In the genomic region with DNA sequence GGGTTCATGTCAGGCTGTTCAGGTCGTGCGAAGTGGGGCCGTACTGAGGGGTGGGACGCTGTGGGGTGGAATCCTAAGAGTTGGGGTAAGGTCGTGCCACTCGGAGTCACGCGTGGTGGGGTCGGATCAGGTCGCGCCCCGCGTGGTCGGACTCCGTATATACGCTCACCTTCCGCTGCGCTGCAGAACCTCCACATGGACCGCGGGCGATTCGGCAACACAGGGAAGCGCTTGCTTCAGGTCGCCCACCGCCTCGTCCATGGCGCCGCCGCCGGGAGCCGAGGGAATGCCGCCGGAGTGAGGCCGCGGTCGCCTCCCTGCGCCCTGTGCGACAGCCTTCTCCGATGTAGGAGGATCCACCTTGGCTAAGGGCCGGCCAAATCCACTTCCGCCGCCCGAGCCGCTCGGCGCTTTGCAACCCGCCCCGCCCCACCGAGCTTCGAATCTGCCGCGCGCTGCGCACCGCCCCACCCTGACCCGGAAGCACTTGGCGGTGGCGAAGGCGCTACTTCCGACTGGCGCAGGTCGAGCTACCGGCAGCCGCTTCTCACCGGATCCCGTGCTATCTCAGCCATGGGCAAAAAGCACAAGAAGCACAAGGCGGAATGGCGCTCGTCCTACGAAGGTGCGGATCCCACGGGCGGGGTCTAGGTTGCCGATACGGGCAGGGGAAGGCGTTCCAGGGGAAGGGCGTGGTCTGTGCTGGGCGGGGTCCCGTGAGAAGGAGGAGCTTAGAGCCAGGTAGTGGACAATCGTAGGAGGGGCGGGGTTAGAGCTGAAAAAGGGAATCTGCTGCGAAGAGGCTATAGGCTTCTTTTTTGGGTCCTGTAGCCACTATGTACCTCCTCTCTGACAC, we compare ENCODE assay signal across 8 mouse cellular contexts. TPM values are rescaled to one million over a fixed set of nuclear protein-coding genes. Genes with fewer than 3 reads are reported as not detected.
A peak's percentile ranks its signal among the peaks of the same experiment; 100 is the strongest.
DNase-seq lines count a peak whose midpoint lies in the region; ATAC-seq and TF ChIP-seq lines count a peak whose summit lies in the region.

A gene (minus strand): TSS at position 464 of the 856 bp plus-strand sequence.
A gene (plus strand): TSS at position 491 of the 856 bp plus-strand sequence.

- intact Hi-C loops in heart, adult 2 months (cut with DNase I), result no loop called here

- ATAC-seq in embryonic facial prominence, embryonic 14.5 days (ENCODE audit: low read depth), result peak; percentile 98
- ATAC-seq in limb, embryonic 13.5 days (ENCODE audit: low FRiP score, low read depth), result peak; percentile 97
- ATAC-seq in midbrain, embryonic 16.5 days, result peak; percentile 97

- DNase-seq in 3T3-L1 (ENCODE audit: low read depth, low spot score), result peak; percentile 85
- peak; percentile 94 for DNase-seq in adrenal gland, postnatal 4 days (ENCODE audit: low spot score in 2 of 2)
- DNase-seq in embryonic facial prominence, embryonic 14.5 days (ENCODE audit: low spot score), result peak; percentile 94
- DNase-seq in heart, adult 2 months, result peak; percentile 94 to 96
- DNase-seq in kidney, adult 8-10 months, result peak; percentile 84 to 91
- DNase-seq in spleen, postnatal 10 days (ENCODE audit: low spot score in 2 of 2), result peak; percentile 95 to 97

- no peaks in the 10 kb centered on the region for H3K27me3 ChIP-seq in embryonic facial prominence, embryonic 14.5 days (replicated peaks; ENCODE audit: control insufficient read depth, insufficient read depth, low read length)
- no peaks in the 10 kb centered on the region for H3K27me3 ChIP-seq in heart, adult 2 months (ENCODE audit: control insufficient read depth, insufficient read depth, low read length)
- no peaks in the 10 kb centered on the region for H3K27me3 ChIP-seq in limb, embryonic 13.5 days
- no peaks in the 10 kb centered on the region for H3K27me3 ChIP-seq in midbrain, embryonic 16.5 days (ENCODE audit: control insufficient read depth, insufficient read depth, low read depth, low read length)

- H3K4me3 ChIP-seq in embryonic facial prominence, embryonic 14.5 days (ENCODE audit: low read depth, low read length), result peak within 1 kb of the TSS; percentile 75
- peak within 1 kb of the TSS; percentile 95 for H3K4me3 ChIP-seq in heart, adult 2 months
- peak within 1 kb of the TSS; percentile 80 for H3K4me3 ChIP-seq in limb, embryonic 13.5 days
- peak within 1 kb of the TSS; percentile 84 for H3K4me3 ChIP-seq in midbrain, embryonic 16.5 days (ENCODE audit: low read depth, low read length)

- H3K4me2 ChIP-seq in embryonic facial prominence, embryonic 14.5 days (ENCODE audit: low read depth, low read length), result peak within 1 kb of the TSS; percentile 74
- H3K4me2 ChIP-seq in limb, embryonic 13.5 days (replicated peaks), result peak within 1 kb of the TSS; percentile 69
- peak within 1 kb of the TSS; percentile 87 for H3K4me2 ChIP-seq in midbrain, embryonic 16.5 days (ENCODE audit: low read length)

- no peak for TF ChIP-seq EP300 in heart, adult 2 months (IDR thresholded peaks at IDR 0.05; ENCODE audit: insufficient read depth, low read depth, low read length)

- WGBS in embryonic facial prominence, embryonic 14.5 days, result under 1% methylated on average over 33 of the region's 82 CpGs
- under 1% methylated on average over 82 of the region's 82 CpGs for WGBS in heart, adult 2 months
- WGBS in limb, embryonic 13.5 days, result under 1% methylated on average over 81 of the region's 82 CpGs
- under 1% methylated on average over 82 of the region's 82 CpGs for WGBS in midbrain, embryonic 16.5 days

- no peaks in the 10 kb centered on the region for H3K9me3 ChIP-seq in embryonic facial prominence, embryonic 14.5 days (ENCODE audit: control insufficient read depth, low read length)
- no peaks in the 10 kb centered on the region for H3K9me3 ChIP-seq in limb, embryonic 13.5 days
- H3K9me3 ChIP-seq in midbrain, embryonic 16.5 days (replicated peaks; ENCODE audit: control insufficient read depth, low read length, poor library complexity, severe bottlenecking), result no peaks in the 10 kb centered on the region

- no peaks in the 10 kb centered on the region for H3K79me2 ChIP-seq in heart, adult 2 months (replicated peaks; ENCODE audit: control insufficient read depth, insufficient read depth, low read length)

- H3K4me1 ChIP-seq in embryonic facial prominence, embryonic 14.5 days (ENCODE audit: control insufficient read depth, insufficient read depth, low read length), result peaks cover 11% of the 10 kb centered on the region
- peaks cover 4% of the 10 kb centered on the region for H3K4me1 ChIP-seq in heart, adult 2 months (ENCODE audit: control insufficient read depth, insufficient read depth, low read length)
- peaks cover 15% of the 10 kb centered on the region for H3K4me1 ChIP-seq in limb, embryonic 13.5 days
- H3K4me1 ChIP-seq in midbrain, embryonic 16.5 days (ENCODE audit: control insufficient read depth, insufficient read depth, low read length), result peaks cover 13% of the 10 kb centered on the region

- TF ChIP-seq CTCF in heart, adult 2 months (IDR thresholded peaks at IDR 0.05), result peak; percentile 23; the same call in 1 of the 2 replicates

- peak within 1 kb of the TSS; percentile 78 for H3K9ac ChIP-seq in embryonic facial prominence, embryonic 14.5 days (ENCODE audit: low read depth, low read length)
- H3K9ac ChIP-seq in heart, adult 2 months (ENCODE audit: low read depth, low read length), result peak within 1 kb of the TSS; percentile 84
- H3K9ac ChIP-seq in limb, embryonic 13.5 days, result peak within 1 kb of the TSS; percentile 75
- peak within 1 kb of the TSS; percentile 86 for H3K9ac ChIP-seq in midbrain, embryonic 16.5 days (ENCODE audit: low read depth, low read length)

- TF ChIP-seq POLR2A in heart, adult 2 months (IDR thresholded peaks at IDR 0.05; ENCODE audit: insufficient read depth, low read depth, low read length), result peak; percentile 69

- peak within 1 kb of the TSS; percentile 85 for H3K27ac ChIP-seq in embryonic facial prominence, embryonic 14.5 days (replicated peaks; ENCODE audit: low read depth, low read length)
- peak within 1 kb of the TSS; percentile 89 for H3K27ac ChIP-seq in heart, adult 2 months
- H3K27ac ChIP-seq in limb, embryonic 13.5 days, result peak within 1 kb of the TSS; percentile 83
- peak within 1 kb of the TSS; percentile 90 for H3K27ac ChIP-seq in midbrain, embryonic 16.5 days (ENCODE audit: low read length)

- peaks cover 54% of the 10 kb centered on the region for H3K36me3 ChIP-seq in embryonic facial prominence, embryonic 14.5 days (ENCODE audit: control insufficient read depth, insufficient read depth, low read length)
- no peaks in the 10 kb centered on the region for H3K36me3 ChIP-seq in heart, adult 2 months (ENCODE audit: control insufficient read depth, insufficient read depth, low read length)
- peaks cover 58% of the 10 kb centered on the region for H3K36me3 ChIP-seq in limb, embryonic 13.5 days
- H3K36me3 ChIP-seq in midbrain, embryonic 16.5 days (ENCODE audit: control insufficient read depth, insufficient read depth, low read length), result peaks cover 11% of the 10 kb centered on the region

RNA-seq across cellular contexts. Expression of the first gene that starts in this region (rescaled TPM):
- total RNA-seq in adrenal gland, postnatal 4 days (2021), result 1 to 10 TPM; 8.3 to 9.4 TPM
- 31.1 and 35.9 TPM in 2 replicates for polyA plus RNA-seq in embryonic facial prominence, embryonic 14.5 days (2014; fragmentation: Nextera tagmentation; extraction: Ambion mirVana)
- total RNA-seq in heart, adult 2 months (2021), result under 1 TPM; 0.14 to 0.21 TPM
- 0.20 and 0.27 TPM in 2 replicates for polyA plus RNA-seq in heart, adult 2 months (2012; rRNA removed)
- polyA plus RNA-seq in limb, embryonic 13.5 days (2015; fragmentation: Nextera tagmentation; extraction: Ambion mirVana), result 42.9 and 43.8 TPM in 2 replicates
- 10.4 and 11.8 TPM in 2 replicates for polyA plus RNA-seq in midbrain, embryonic 16.5 days (2015; fragmentation: Nextera tagmentation; extraction: Ambion mirVana)

RNA-seq across cellular contexts. Expression of the second gene that starts in this region (rescaled TPM):
- 10 to 100 TPM; 56.2 to 56.6 TPM for total RNA-seq in adrenal gland, postnatal 4 days (2021)
- 45.0 and 46.4 TPM in 2 replicates for polyA plus RNA-seq in embryonic facial prominence, embryonic 14.5 days (2014; fragmentation: Nextera tagmentation; extraction: Ambion mirVana)
- total RNA-seq in heart, adult 2 months (2021), result 10 to 100 TPM; 20.3 to 21.3 TPM
- 25.7 and 38.8 TPM in 2 replicates for polyA plus RNA-seq in heart, adult 2 months (2012; rRNA removed)
- polyA plus RNA-seq in limb, embryonic 13.5 days (2015; fragmentation: Nextera tagmentation; extraction: Ambion mirVana), result 64.7 and 65.4 TPM in 2 replicates
- 98.6 and 99.0 TPM in 2 replicates for polyA plus RNA-seq in midbrain, embryonic 16.5 days (2015; fragmentation: Nextera tagmentation; extraction: Ambion mirVana)

Comparison
In these comparisons a context has a peak if more than half of its experiments do, and no peak if none do; other contexts are left out.
1. Peak in every context shown above with its lines: DNase-seq, ATAC-seq, H3K4me3 ChIP-seq and H3K27ac ChIP-seq.
2. RNA of the first gene that starts in this region (total RNA-seq): 8.3 to 9.4 TPM in adrenal gland, postnatal 4 days; 0.14 to 0.21 TPM in heart, adult 2 months; every median in the first group is over 4 times any median in the second.